Mouse (Mus musculus): ENCODE data around the gene Vmn2r112. TPM values are rescaled to one million over a fixed set of nuclear protein-coding genes. Genes with fewer than 3 reads are reported as not detected.
"Not testable (repeated sequence)": the region's sequence is repeated elsewhere in the genome, so short reads cannot be mapped to it uniquely, and the experiment has no call there.

Gene Vmn2r112
- total RNA-seq (2014; rRNA removed) (not detected in 2 replicates), polyA plus RNA-seq (2015; fragmentation: Nextera tagmentation; extraction: Ambion mirVana) (not detected in 2 replicates)

GRCm38 (mm10) chr17:22600651-22601050, at the start of gene Vmn2r112:
Gene Vmn2r112 (plus strand): TSS chr17:22600951.
- ATAC-seq (ENCODE audit: low FRiP score); DNase-seq (ENCODE audit: low spot score); H3K4me1 ChIP-seq (ENCODE audit: insufficient read depth, low read length); H3K27me3 ChIP-seq (ENCODE audit: insufficient read depth, low read length); H3K27ac ChIP-seq (ENCODE audit: low read depth, low read length); H3K9me3 ChIP-seq (ENCODE audit: low read length); H3K9ac ChIP-seq (replicated peaks; ENCODE audit: low read length, poor library complexity, severe bottlenecking); H3K4me2 ChIP-seq (ENCODE audit: low read depth, low read length, poor library complexity, severe bottlenecking); H3K36me3 ChIP-seq (ENCODE audit: insufficient read depth, low read length); H3K4me3 ChIP-seq (ENCODE audit: low read depth, low read length): not testable (repeated sequence)

- not testable (repeated sequence) for ATAC-seq (ENCODE audit: low FRiP score); DNase-seq (ENCODE audit: low spot score); H3K27me3 ChIP-seq (ENCODE audit: insufficient read depth, low read length); H3K9me3 ChIP-seq (ENCODE audit: low read length); H3K36me3 ChIP-seq (ENCODE audit: insufficient read depth, low read length); H3K4me1 ChIP-seq (ENCODE audit: insufficient read depth, low read length); H3K4me3 ChIP-seq (ENCODE audit: low read depth, low read length); H3K4me2 ChIP-seq (ENCODE audit: low read depth, low read length, poor library complexity, severe bottlenecking); H3K27ac ChIP-seq (ENCODE audit: low read depth, low read length); H3K9ac ChIP-seq (replicated peaks; ENCODE audit: low read length, poor library complexity, severe bottlenecking)
- WGBS = 37% methylated on average over 1 of the region's 1 CpGs
Measured at GRCm38 (mm10) chr17:22573382-22573781, 27.4 kb upstream of the Vmn2r112 start, which contains the start of gene Vmn2r111. Gene Vmn2r111 (minus strand): TSS chr17:22573482.

DNA sequence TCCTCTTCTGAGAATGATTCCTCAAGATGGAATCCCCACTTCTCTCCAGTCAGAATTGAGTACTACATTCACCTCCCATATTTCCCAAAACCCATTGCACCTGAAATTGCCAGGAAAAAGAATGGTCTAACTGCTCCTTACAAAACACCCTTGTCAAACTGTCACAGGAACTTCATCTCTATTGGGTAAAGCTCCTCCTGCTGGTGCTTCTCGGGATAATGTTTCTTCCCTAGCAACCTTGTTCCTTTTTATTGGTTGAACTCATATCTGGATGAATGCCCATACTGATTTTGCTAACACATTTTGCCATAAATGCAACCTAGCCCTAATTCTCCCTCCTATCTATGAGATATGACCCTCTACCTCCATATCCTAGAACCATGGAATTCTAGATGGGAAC, 29.9 kb downstream of the Vmn2r112 start:
- H3K9ac ChIP-seq (replicated peaks; ENCODE audit: low read length, poor library complexity, severe bottlenecking) = no peak overlapping the region
- TF ChIP-seq CTCF (IDR thresholded peaks at IDR 0.05) = no peak
- H3K27ac ChIP-seq (ENCODE audit: low read depth, low read length) = no peak overlapping the region
- H3K27me3 ChIP-seq (ENCODE audit: insufficient read depth, low read length) = no peaks in the 10 kb centered on the region
- no peak overlapping the region for H3K4me2 ChIP-seq (ENCODE audit: low read depth, low read length, poor library complexity, severe bottlenecking)
- ATAC-seq (ENCODE audit: low FRiP score) (no peak), DNase-seq (ENCODE audit: low spot score) (no peak)
- H3K4me3 ChIP-seq (ENCODE audit: low read depth, low read length) = no peak overlapping the region
- H3K4me1 ChIP-seq (ENCODE audit: insufficient read depth, low read length) = no peaks in the 10 kb centered on the region
- WGBS = 61% methylated on average over 1 of the region's 1 CpGs
- no peaks in the 10 kb centered on the region for H3K9me3 ChIP-seq (ENCODE audit: low read length)
- H3K36me3 ChIP-seq (ENCODE audit: insufficient read depth, low read length) = no peaks in the 10 kb centered on the region

Other genes with a start within 250 kb of the Vmn2r112 start
- gene Zfp944, start 239.6 kb upstream of the Vmn2r112 start, total RNA-seq (2014; rRNA removed) = 5.9 and 7.9 TPM in 2 replicates
- gene Zfp944, start 239.6 kb upstream of the Vmn2r112 start, polyA plus RNA-seq (2015; fragmentation: Nextera tagmentation; extraction: Ambion mirVana) = 7.6 and 8.0 TPM in 2 replicates
- gene Zfp758, start 239.5 kb upstream of the Vmn2r112 start, total RNA-seq (2014; rRNA removed) = 7.2 and 10.2 TPM in 2 replicates
- 5.8 and 7.7 TPM in 2 replicates for gene Zfp758, start 239.5 kb upstream of the Vmn2r112 start, polyA plus RNA-seq (2015; fragmentation: Nextera tagmentation; extraction: Ambion mirVana)
- 12.9 and 16.8 TPM in 2 replicates for gene Zfp946, start 176.7 kb upstream of the Vmn2r112 start, total RNA-seq (2014; rRNA removed)
- 23.6 and 25.8 TPM in 2 replicates for gene Zfp946, start 176.7 kb upstream of the Vmn2r112 start, polyA plus RNA-seq (2015; fragmentation: Nextera tagmentation; extraction: Ambion mirVana)
- gene Vmn2r111, start 27.5 kb upstream of the Vmn2r112 start, total RNA-seq (2014; rRNA removed) = not detected in 2 replicates
- not detected in 2 replicates for gene Vmn2r111, start 27.5 kb upstream of the Vmn2r112 start, polyA plus RNA-seq (2015; fragmentation: Nextera tagmentation; extraction: Ambion mirVana)